Mouse (Mus musculus) heart, adult 8-10 months (tissue): ENCODE measurements around the gene Als2cl. TPM values are rescaled to one million over a fixed set of nuclear protein-coding genes. Genes with fewer than 3 reads are reported as not detected.

Experiments
- DNase-seq: peaks from one replicate; pipeline ENCODE4 v3.0.0; 2022; ENCODE audit warnings: low spot score
- total RNA-seq, 4 experiments: library from RNA; stranded (reverse); gene quantifications; 2 replicates each; pipeline ENCODE4 v1.2.4; 2022

Gene Als2cl
- total RNA-seq, 4 experiments from 2014 or later: 11.5 to 19.1 (median 14.7) TPM

DNA sequence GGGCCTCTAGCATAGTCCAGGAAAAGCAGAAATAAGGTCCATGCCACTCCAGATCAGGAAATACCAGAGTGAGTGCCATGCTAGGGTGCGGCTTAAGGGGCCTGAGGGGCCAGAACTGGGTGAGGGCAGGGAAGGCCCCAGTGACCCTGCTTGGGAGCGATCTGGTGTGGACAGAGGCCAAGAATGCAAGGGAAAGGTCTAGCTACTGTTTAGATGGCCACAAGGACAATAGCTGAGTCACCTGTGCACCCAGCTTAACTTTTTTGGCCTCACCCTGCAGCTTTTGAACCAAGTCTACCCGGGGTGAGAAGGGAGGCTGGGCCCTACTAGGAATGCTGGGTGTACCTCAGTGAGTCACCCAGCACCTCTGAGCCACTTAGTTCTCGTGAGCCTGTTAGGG lies 1.1 kb downstream of the Als2cl start:
- DNase-seq: no peak

DNA sequence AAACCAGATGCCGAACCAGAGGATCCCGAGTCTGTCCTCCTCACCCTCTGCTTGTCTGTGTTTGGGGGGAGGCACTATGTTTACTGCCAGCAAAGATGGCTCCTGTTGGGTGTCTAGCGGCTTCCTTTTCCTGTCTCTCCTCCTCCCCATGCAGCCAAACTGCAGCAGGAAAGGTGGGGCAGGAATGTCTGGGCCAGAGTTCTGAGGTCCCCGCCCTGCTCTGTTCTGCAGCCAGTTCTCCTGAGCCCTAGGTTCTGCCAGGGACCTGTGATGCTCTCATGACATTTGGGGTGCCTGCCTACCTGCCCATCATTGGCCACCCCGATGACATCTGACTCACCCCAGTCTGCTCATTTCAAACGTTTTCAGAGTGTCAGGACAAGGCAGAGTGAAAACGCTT lies 2.3 kb downstream of the Als2cl start:
- DNase-seq: peak; percentile 75

DNA sequence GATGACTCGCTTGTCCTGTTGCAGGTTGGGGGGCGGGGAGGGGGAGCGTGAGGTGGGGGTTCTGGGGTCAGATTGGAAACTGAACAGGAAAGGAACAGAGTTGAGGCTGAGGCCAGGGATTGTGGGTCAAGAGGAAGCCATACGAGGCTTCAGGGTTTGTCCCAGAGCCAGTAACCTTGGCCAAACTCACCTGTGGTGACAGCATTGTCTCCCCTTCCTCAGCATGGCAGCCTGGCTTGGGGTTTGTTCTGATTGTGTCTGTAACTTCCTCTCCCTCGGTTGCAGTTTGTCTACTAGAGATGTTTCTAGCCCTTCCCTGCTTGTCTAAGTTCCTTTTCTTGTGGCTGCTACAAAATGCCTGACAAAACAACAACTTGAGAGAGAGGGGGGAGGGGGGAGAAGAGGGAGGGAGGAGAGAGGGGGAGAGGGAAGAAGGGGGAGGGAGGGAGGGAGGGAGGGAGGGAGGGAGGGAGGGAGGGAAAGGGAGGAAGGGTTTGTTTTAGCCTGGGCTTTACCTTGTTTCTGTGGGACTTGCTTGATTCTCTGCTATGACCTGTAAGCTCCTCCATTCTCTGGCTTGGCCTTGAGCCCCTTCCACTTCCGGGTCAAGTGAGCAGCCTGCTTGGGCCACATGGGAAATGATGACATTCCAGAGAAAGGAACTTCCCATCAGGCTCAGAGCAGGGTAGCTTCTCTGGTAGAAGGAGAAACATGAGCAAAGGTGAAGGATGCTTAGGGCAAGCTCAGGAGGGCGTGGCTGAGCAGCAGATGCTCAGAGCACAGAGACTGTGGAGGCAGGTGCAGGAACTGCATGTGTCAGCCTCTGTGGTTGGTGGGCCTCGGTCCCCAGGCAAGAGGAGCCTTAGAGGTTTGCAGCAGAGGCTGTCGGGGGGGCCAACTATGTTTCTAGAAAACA lies 8.0 kb downstream of the Als2cl start:
- DNase-seq: no peak

- no peak for DNase-seq
These were observed 9.3 kb downstream of the Als2cl start for GRCm38 (mm10) chr9:110888935-110889334.

DNA sequence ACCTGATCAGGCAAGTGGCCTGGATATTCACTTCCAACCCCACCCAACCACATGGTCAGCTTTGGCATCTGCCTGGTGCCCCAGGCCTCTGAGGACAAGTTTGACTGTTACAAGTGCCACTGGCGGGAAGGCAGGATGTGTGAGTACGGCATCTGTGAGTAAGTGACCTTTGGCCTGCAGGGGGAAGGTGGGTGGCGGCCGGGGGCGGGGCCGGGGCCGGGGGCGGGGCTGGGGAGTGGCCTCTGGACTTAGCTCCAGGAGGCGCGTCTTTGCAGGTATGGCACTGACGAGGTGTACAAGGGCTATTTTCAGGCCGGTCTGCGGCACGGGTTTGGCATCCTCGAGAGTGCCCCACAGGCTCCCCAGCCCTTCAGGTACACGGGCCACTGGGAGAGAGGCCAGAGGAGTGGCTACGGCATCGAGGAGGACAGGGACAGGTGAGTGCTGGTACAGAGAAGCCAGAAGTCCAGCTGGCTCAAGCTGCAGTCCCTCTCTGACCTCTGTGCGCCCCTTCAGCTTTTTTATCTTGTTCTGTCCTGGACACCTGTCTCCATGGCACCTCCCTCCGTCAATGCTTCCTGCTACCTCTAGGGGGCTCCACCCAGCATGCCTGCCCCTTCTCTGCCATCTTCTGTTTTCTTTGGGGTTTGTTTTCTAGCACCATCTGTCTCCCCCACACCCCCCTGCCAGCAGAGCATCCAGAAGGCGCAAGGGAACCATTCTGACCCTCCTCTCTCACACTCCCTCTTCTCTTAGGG lies 10.5 kb downstream of the Als2cl start:
- DNase-seq: no peak

DNA sequence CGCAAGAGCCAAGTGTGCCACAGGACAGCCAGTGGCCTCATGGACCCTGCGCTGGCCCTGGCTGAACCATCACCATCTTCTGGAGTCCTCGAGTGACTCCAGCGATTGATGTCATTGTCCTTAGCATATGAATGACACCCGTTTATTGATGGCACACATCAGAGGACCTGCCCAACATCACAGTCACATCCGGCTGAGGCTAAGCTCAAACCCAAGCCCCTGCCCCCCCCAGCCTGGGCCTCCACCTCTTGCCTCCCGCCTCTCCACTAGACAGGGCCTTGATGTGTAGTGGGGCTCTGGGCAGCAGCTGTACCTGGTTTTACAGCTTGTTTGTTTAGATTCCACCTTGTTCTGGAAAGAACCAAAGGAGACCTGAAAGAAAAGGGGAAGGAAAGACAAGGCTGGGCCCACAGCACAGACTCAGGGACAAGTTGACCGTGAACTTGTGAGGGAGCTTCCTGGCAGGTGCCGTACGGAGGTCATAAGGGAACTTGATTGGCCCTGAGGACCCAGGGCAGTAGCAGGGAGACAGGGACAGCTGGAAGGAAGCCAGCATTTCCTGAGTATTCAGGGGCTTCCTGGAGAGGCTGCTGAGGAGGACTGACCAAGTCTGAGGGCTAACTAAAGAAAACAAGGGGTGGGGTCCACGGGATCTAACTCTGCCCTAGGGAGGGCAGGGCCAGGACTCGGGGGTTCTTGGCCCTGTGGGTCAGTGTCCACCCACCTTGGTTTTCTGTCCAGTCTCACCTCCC lies 11.6 kb downstream of the Als2cl start:
- DNase-seq: peak; percentile 39

GRCm38 (mm10) chr9:110892552-110892951 lies 12.9 kb downstream of the Als2cl start:
- no peak for DNase-seq

DNA sequence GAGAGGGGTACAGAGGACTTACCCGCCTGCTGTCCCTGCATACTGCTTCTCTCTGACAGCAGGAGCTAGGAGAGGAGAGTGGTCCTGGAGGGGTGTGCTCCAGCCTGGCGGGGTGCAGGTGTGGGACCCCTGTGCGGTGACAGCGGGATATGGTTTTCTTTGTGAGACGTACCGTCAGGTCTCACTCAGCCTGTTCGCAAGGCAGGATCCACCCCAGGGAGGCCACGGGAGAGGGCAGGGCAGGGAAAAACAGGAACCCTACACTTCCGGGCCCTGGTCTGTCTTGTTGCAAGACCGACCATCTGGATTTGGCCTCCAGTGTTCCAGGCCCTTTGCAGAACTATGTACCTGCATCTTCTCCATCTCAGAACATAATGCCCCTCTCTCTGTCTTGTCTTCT lies 13.8 kb downstream of the Als2cl start:
- DNase-seq: no peak

DNA sequence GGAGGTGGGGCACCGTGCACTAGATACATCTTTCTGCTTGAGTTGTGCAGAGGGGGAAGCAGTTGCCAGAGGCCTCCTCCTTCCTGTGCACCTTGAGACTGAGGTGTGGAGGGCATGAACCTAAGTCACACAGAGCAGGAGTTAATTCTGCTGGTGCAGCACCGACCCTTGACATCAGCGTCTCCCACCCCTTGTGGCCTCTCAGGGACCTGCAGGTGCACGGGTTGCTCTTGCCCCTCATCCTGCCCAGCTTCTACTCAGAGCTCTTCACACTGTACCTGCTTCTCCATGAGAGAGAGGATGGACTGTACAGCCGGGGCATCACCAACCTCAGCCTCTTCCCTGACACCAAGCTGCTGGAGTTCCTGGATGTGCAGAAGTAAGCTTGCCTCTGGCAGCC lies 15.8 kb downstream of the Als2cl start:
- no peak for DNase-seq

DNA sequence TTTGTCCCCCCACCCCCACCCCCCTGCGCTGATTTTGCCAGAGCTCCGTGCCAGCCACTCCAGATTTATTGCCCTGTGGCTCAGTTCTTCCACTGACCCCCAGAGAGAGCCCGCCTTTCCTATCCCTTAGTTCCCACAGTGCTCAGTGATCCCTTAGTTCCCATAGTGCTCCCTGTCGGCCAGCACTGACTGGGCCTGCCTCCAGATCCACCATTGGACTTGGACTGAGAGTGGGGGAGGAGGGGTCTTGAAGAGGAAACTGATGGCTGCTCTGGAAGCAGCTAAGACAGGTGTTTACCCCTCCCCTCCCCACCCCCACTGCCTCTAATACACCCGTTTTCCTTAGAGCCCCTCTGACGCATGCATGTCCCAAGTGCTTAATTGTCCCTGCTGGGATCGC lies 16.3 kb downstream of the Als2cl start:
- DNase-seq: no peak

DNA sequence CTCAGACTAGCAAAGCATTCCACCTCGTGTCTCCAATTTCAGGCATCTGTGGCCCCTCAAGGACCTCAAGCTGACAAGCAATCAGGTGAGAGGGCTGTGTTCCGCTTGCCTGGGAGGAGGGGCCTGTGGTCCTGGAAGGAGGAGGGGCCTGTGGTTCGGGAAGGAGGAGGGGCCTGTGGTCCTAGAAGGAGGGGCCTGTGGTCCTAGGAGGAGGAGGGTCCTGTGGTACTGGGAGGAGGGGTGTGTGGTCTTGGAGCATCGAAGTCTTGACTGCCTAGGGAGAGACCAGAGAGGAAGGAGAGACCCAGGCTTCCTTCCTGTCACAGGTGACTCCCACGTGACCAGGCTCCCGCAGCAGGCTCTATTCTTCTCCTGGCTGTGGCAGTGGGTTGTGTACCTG lies 16.9 kb downstream of the Als2cl start:
- DNase-seq: no peak

DNA sequence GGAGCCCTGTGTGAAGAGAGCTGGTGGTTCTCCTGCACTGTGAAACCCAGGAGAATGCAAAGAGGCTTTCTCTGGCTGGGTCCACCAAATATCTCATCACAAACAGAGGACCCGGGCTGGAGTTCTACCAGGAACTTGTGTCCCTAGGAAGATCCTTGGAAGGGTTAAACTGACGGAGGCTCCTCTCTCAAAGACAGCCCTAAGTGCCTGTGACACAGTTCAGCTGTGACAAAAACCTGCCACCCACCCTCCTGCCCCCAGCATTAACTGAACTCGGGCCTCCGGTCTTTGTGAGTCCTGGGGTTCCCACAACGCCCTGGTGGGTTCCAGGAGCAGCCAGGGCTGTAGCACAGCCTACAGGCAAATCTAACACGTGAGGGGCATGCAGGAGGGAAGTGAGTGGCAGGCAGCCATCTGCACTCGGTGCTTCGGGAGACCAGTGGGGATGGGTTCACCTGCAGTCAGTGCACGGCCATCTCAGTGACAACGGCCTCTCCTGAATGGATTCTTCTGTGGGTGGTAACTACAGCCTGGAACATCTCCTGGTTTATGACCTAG lies 19.9 kb downstream of the Als2cl start:
- DNase-seq: no peak

DNA sequence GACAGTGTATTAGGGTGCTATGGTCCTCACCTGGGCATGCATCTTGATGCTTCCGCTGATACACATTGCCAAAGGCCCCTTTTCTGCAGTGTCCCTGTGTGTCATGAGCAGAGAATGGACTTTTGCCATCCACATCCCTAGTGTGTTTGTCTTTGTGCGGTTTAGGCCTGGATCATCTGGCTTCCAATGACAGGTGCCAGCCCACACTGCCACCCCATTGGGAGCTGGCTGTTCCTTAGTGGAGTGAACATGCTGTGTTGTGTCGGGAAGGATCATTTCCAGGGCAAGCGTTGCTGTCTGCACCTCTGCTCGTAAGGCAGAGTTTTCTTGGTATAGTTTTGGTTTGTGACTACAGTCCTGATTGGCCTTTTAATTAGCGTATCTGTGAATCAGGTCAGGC lies 21.5 kb downstream of the Als2cl start:
- no peak for DNase-seq

- DNase-seq: no peak
These were observed 22.6 kb downstream of the Als2cl start for GRCm38 (mm10) chr9:110902271-110902670.

DNA sequence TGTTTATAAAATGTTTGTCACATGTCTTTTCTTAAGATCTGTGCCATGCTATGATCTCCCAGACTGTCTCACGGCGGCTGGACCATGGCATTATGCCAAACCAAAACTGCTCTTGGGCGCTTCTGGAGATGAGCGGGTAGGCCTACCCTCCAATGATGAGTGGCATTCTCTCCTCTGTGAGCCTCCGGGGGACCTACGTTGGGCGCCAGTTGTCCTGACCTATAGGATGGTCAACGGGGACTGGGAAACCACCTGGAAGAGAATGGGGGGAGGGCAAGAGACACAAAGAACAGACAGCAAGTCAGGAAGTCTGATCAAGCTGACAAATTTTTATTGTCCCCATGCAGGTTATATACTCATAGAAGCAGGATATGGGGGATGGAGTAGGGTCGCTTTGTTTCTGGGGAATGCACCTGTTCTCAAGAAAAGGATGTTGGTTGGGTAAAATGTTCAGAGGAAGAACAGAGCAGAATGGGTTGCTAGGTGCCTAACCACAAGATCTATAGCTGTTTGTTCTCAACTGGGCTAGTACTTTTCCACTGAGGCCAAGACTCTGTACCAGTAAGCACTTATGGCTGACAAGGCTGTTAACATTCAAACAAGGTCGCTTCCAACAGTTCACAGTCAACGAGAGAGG lies 27.6 kb downstream of the Als2cl start:
- no peak for DNase-seq

- no peak for DNase-seq
These were observed 28.4 kb downstream of the Als2cl start for GRCm38 (mm10) chr9:110907838-110908630.

DNA sequence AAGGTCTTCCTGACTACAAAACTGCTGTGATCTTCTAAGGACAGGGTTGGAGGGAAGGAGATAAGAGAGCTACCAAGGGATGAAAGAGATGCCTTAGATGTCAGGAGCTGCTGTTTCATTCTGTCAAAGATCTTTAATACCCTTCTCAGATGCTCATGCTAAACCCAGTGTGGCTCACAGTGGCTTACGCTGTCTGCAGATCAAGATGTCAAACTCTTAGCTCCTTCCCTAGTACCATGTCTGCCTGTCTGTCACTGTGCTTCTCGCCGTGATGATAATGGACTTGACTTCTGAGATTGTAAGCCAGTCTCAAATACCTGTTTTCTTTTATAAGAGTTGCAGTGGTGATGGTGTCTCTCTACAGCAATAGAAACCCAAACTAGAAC lies 29.0 kb downstream of the Als2cl start:
- no peak for DNase-seq

DNA sequence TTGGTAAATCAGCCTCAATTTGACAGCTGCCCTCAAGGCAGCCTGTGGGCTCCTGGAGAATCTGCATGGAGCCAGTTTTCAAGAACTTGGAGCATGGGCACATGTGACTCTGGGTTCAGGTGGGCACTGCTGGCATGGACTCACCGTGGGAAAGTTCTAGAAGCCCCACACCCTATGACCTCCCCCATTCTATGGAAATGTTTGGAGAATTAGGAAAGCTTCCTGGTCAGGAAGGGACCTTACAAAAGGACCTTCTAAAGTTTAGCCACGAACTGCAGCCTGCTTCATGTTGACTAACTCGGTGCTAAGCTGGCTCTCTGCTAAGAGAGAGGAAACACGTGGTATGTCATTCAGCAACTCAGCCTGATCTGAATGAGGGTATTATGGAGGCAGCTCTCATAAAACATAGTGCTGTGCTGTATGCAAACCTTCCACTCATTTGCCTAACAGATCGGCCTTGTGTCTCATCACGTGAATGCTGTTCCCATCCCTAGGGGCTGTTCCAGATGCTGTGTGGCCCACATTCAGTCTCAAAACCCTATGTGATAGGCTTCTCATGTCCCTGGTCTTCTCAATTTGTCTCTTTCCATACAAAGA lies 29.8 kb downstream of the Als2cl start:
- no peak for DNase-seq

DNA sequence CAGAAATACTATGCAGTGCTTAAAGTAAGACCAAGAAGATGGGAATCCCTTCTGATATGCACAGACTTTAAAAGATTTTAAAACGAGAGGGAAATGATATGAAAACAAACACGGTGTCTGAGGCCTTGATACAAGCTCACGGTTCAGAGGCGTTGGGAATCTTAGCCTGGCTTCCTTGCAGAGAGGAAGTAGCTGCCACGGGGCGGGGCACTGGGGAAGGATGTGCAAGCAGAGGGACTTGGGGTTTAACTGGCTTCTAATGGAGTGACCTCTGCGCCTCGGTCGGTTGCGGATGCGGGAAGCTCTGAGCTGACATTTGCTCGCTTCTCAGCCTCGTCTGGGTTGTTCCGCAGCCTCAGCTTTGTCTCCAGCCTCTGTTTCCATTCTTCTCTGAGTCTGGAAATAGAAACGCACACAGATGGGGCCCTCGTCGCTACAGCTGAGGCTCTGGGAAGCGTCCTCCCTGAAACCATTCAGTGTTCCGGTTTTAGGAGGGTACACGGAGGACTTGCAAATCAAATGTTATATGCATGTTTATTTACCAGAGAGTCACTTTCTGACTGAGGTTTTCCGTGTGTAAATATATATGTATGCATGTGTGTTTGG lies 35.1 kb downstream of the Als2cl start:
- DNase-seq: no peak

- no peak for DNase-seq
These were observed 35.8 kb downstream of the Als2cl start for GRCm38 (mm10) chr9:110915466-110915865.
